Mouse (Mus musculus): ENCODE results near the gene Drc7. TPM values are rescaled to one million over a fixed set of nuclear protein-coding genes. Genes with fewer than 3 reads are reported as not detected.

Gene Drc7
- polyA plus RNA-seq, 2 experiments = 0.15 to 0.21 TPM

GRCm38 (mm10) chr8:95046982-95047381, 7.9 kb upstream of the Drc7 start:
- DNase-seq (ENCODE audit: low read depth in 3 of 3, low spot score in 3 of 3) (no peak), ATAC-seq (ENCODE audit: insufficient read depth) (no peak)
- Histone ChIP-seq H3K27me3 (ENCODE audit: control insufficient read depth, insufficient read depth, low read length) (no peaks in the 10 kb centered on the region), H3K27ac (no peak overlapping the region), H3K4me2 (ENCODE audit: low read depth) (no peak overlapping the region), H3K4me1 (replicated peaks; ENCODE audit: control insufficient read depth in 2 of 2, insufficient read depth in 2 of 2, low read length in 1 of 2) (peaks cover 0 to 6% of the 10 kb centered on the region in 2 experiments; a peak in 1 of 4 replicates), H3K4me3 (ENCODE audit: insufficient read depth in 1 of 2, low read depth in 2 of 2, low read length in 2 of 2) (no peak overlapping the region), H3K9me3 (ENCODE audit: control insufficient read depth, low read length) (no peaks in the 10 kb centered on the region), H3K9ac (replicated peaks) (no peak overlapping the region), H3K36me3 (replicated peaks; ENCODE audit: control insufficient read depth, insufficient read depth, low read depth) (no peaks in the 10 kb centered on the region)
- WGBS (ENCODE audit: insufficient replicate concordance) = 21% methylated on average over 3 of the region's 3 CpGs
- TF ChIP-seq EP300 (IDR thresholded peaks at IDR 0.05; ENCODE audit: low read depth) (no peak), CTCF (IDR thresholded peaks at IDR 0.05; ENCODE audit: low read depth) (no peak)

- H3K9ac ChIP-seq (replicated peaks) = no peak overlapping the region
- H3K4me2 ChIP-seq (ENCODE audit: low read depth) = no peak overlapping the region
- no peak overlapping the region for H3K27ac ChIP-seq
- TF ChIP-seq CTCF (IDR thresholded peaks at IDR 0.05; ENCODE audit: low read depth) (no peak), EP300 (IDR thresholded peaks at IDR 0.05; ENCODE audit: low read depth) (no peak)
- H3K9me3 ChIP-seq (ENCODE audit: control insufficient read depth, low read length) = no peaks in the 10 kb centered on the region
- DNase-seq (ENCODE audit: low read depth in 3 of 3, low spot score in 3 of 3) (no peak), ATAC-seq (ENCODE audit: insufficient read depth) (no peak)
- H3K4me3 ChIP-seq (ENCODE audit: insufficient read depth in 1 of 2, low read depth in 2 of 2, low read length in 2 of 2) = no peak overlapping the region
- WGBS (ENCODE audit: insufficient replicate concordance) = 49% methylated on average over 6 of the region's 6 CpGs
- H3K36me3 ChIP-seq (replicated peaks; ENCODE audit: control insufficient read depth, insufficient read depth, low read depth) = no peaks in the 10 kb centered on the region
- no peaks in the 10 kb centered on the region for H3K27me3 ChIP-seq (ENCODE audit: control insufficient read depth, insufficient read depth, low read length)
- H3K4me1 ChIP-seq (replicated peaks; ENCODE audit: control insufficient read depth in 2 of 2, insufficient read depth in 2 of 2, low read length in 1 of 2) = peaks cover 0 to 6% of the 10 kb centered on the region in 2 experiments; a peak in 1 of 4 replicates
Measured at GRCm38 (mm10) chr8:95047884-95048680, 6.8 kb upstream of the Drc7 start.

GRCm38 (mm10) chr8:95049636-95050035, 5.3 kb upstream of the Drc7 start:
- Histone ChIP-seq H3K4me2 (ENCODE audit: low read depth) (no peak overlapping the region), H3K27ac (no peak overlapping the region), H3K9ac (replicated peaks) (no peak overlapping the region), H3K27me3 (ENCODE audit: control insufficient read depth, insufficient read depth, low read length) (no peaks in the 10 kb centered on the region), H3K9me3 (ENCODE audit: control insufficient read depth, low read length) (no peaks in the 10 kb centered on the region), H3K4me1 (replicated peaks; ENCODE audit: control insufficient read depth in 2 of 2, insufficient read depth in 2 of 2, low read length in 1 of 2) (peaks cover 1 to 11% of the 10 kb centered on the region in 2 experiments; a peak in 3 of 4 replicates), H3K36me3 (replicated peaks; ENCODE audit: control insufficient read depth, insufficient read depth, low read depth) (no peaks in the 10 kb centered on the region), H3K4me3 (ENCODE audit: insufficient read depth in 1 of 2, low read depth in 2 of 2, low read length in 2 of 2) (no peak overlapping the region)
- DNase-seq (ENCODE audit: low read depth in 3 of 3, low spot score in 3 of 3) (no peak), ATAC-seq (ENCODE audit: insufficient read depth) (no peak)
- 23% methylated on average over 2 of the region's 2 CpGs for WGBS (ENCODE audit: insufficient replicate concordance)
- no peak for TF ChIP-seq CTCF (IDR thresholded peaks at IDR 0.05; ENCODE audit: low read depth)
- no peak for TF ChIP-seq EP300 (IDR thresholded peaks at IDR 0.05; ENCODE audit: low read depth)

DNA sequence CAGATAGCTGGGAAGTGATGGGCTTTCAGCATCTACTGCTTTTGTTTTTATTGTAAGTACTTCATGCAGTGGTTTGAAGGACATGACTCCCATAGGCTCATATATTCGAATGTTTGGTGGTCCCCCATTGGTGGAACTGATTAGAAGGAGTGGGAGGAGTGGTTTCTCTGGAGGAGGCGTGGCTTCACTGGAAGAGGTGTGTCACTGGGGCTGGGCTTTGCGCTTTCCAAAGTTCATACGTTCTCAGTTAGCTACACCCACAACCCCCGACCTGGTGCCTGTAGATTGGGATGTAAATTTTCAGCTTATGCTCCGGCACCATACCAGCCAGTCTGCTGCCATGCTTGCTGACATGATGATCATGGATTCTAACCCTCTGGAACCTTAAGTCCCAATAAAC, 465 bp upstream of the Drc7 start:
- Histone ChIP-seq H3K27me3 (ENCODE audit: control insufficient read depth, insufficient read depth, low read length) (no peaks in the 10 kb centered on the region), H3K36me3 (replicated peaks; ENCODE audit: control insufficient read depth, insufficient read depth, low read depth) (no peaks in the 10 kb centered on the region), H3K9ac (replicated peaks) (no peak overlapping the region), H3K27ac (no peak overlapping the region), H3K9me3 (ENCODE audit: control insufficient read depth, low read length) (no peaks in the 10 kb centered on the region), H3K4me2 (ENCODE audit: low read depth) (no peak overlapping the region), H3K4me1 (replicated peaks; ENCODE audit: control insufficient read depth in 2 of 2, insufficient read depth in 2 of 2, low read length in 1 of 2) (peaks cover 13 to 28% of the 10 kb centered on the region in 2 experiments), H3K4me3 (ENCODE audit: insufficient read depth in 1 of 2, low read depth in 2 of 2, low read length in 2 of 2) (no peak overlapping the region)
- DNase-seq (ENCODE audit: low read depth in 3 of 3, low spot score in 3 of 3) (no peak), ATAC-seq (ENCODE audit: insufficient read depth) (peak; percentile 50; the same call in 1 of the 2 replicates)
- TF ChIP-seq EP300 (IDR thresholded peaks at IDR 0.05; ENCODE audit: low read depth) (no peak), CTCF (IDR thresholded peaks at IDR 0.05; ENCODE audit: low read depth) (no peak)
- 30% methylated on average over 6 of the region's 6 CpGs for WGBS (ENCODE audit: insufficient replicate concordance)

DNA sequence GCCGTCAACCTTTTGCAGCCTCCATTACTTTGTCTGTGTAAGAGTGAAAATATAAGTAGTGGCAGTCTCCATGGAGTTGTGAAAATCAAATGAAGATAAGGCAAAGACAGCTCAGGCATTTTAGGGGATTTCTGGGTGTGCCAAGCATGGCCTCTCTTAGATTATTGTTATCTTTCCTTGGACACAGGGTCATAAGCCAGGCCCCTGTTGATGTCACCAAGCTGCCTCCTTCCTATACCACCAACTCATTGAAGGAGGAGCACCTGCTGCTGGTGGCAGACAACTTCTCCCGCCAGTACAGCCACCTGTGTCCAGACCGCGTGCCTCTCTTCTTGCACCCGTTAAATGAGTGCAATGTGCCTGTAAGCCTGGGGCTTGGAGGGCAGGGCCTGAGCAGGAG, 1.5 kb downstream of the Drc7 start:
- Histone ChIP-seq H3K27ac (no peak overlapping the region), H3K27me3 (ENCODE audit: control insufficient read depth, insufficient read depth, low read length) (no peaks in the 10 kb centered on the region), H3K36me3 (replicated peaks; ENCODE audit: control insufficient read depth, insufficient read depth, low read depth) (no peaks in the 10 kb centered on the region), H3K4me2 (ENCODE audit: low read depth) (0 out of 2 replicates have a peak overlapping the region, but pooled peaks have one; percentile 2), H3K4me1 (replicated peaks; ENCODE audit: control insufficient read depth in 2 of 2, insufficient read depth in 2 of 2, low read length in 1 of 2) (peaks cover 13 to 31% of the 10 kb centered on the region in 2 experiments), H3K4me3 (ENCODE audit: insufficient read depth in 1 of 2, low read depth in 2 of 2, low read length in 2 of 2) (no peak overlapping the region), H3K9ac (replicated peaks) (no peak overlapping the region), H3K9me3 (ENCODE audit: control insufficient read depth, low read length) (no peaks in the 10 kb centered on the region)
- DNase-seq (ENCODE audit: low read depth in 3 of 3, low spot score in 3 of 3) (peak; percentile 36 to 58 (median 44)), ATAC-seq (ENCODE audit: insufficient read depth) (peak; percentile 83)
- 23% methylated on average over 5 of the region's 5 CpGs for WGBS (ENCODE audit: insufficient replicate concordance)
- TF ChIP-seq CTCF (IDR thresholded peaks at IDR 0.05; ENCODE audit: low read depth) = no peak
- peak; percentile 63 for TF ChIP-seq EP300 (IDR thresholded peaks at IDR 0.05; ENCODE audit: low read depth)

Data from liver, embryonic 14.5 days (tissue).